Mouse (Mus musculus): ENCODE measurements at regions not wholly inside any gene's neighbourhood (a gene's known extent, or its start where the extent isn't known, plus 50 kb on each side); places are given as distances from the start of the nearest gene placed in this dataset.

- no peak for DNase-seq
Observed at GRCm38 (mm10) chr2:116942321-116942791, 63.9 kb downstream of the Tmco5 start.

GRCm38 (mm10) chr2:116948538-116948937 is 70.0 kb downstream of the Tmco5 start:
- DNase-seq = no peak

- DNase-seq = no peak
Observed at GRCm38 (mm10) chr2:116949741-116950140, 71.2 kb downstream of the Tmco5 start.

- DNase-seq = no peak
Observed at GRCm38 (mm10) chr2:116950154-116950553, 71.7 kb downstream of the Tmco5 start.

GRCm38 (mm10) chr2:116951481-116951880 is 73.0 kb downstream of the Tmco5 start:
- DNase-seq = no peak

- DNase-seq = no peak
Observed at GRCm38 (mm10) chr2:116954280-116954679, 75.8 kb downstream of the Tmco5 start.

- no peak for DNase-seq
Observed at GRCm38 (mm10) chr2:116954896-116955295, 76.4 kb downstream of the Tmco5 start.

GRCm38 (mm10) chr2:116963116-116963873 is 84.8 kb downstream of the Tmco5 start:
- DNase-seq = no peak

- no peak for DNase-seq
Observed at GRCm38 (mm10) chr2:116966266-116966665, 87.8 kb downstream of the Tmco5 start.

- no peak for DNase-seq
Observed at GRCm38 (mm10) chr2:116971666-116972613, 93.4 kb downstream of the Tmco5 start.

GRCm38 (mm10) chr2:116972614-116972985 is 94.1 kb downstream of the Tmco5 start:
- DNase-seq = no peak

- DNase-seq = no peak
Observed at GRCm38 (mm10) chr2:116973441-116973840, 95.0 kb downstream of the Tmco5 start.

- no peak for DNase-seq
Observed at GRCm38 (mm10) chr2:116974152-116974551, 95.7 kb downstream of the Tmco5 start.

GRCm38 (mm10) chr2:116974569-116975060 is 96.1 kb downstream of the Tmco5 start:
- no peak for DNase-seq

- peak; percentile 53 for DNase-seq
Observed at GRCm38 (mm10) chr2:116975091-116975600, 96.7 kb downstream of the Tmco5 start.

GRCm38 (mm10) chr2:116975601-116976431 is 97.3 kb downstream of the Tmco5 start:
- DNase-seq = peak; percentile 77

- DNase-seq = peak; percentile 25
Observed at GRCm38 (mm10) chr2:116976432-116976750, 97.9 kb downstream of the Tmco5 start.

GRCm38 (mm10) chr2:116976951-116977503 is 98.5 kb downstream of the Tmco5 start:
- no peak for DNase-seq

GRCm38 (mm10) chr2:116977771-116978600 is 99.5 kb downstream of the Tmco5 start:
- no peak for DNase-seq

GRCm38 (mm10) chr2:116978809-116979208 is 100.3 kb downstream of the Tmco5 start:
- no peak for DNase-seq
